Mouse (Mus musculus) cerebellum, postnatal 36 days (tissue): ENCODE measurements at regions not wholly inside any gene's neighbourhood (a gene's known extent, or its start where the extent isn't known, plus 50 kb on each side); places are given as distances from the start of the nearest gene placed in this dataset.

Experiments used
- DNase-seq, 2 experiments: peaks; one replicate each; pipeline ENCODE4 v3.0.0; 2021 to 2022; ENCODE audit warnings: mixed read lengths in 2 of 2

- DNase-seq = no peak
Observed at GRCm38 (mm10) chr2:78008094-78008493, 61.9 kb upstream of the Cwc22 start.

GRCm38 (mm10) chr2:78005402-78006021, 59.3 kb upstream of the Cwc22 start:
- no peak for DNase-seq

- DNase-seq = no peak
Observed at GRCm38 (mm10) chr2:78004426-78004825, 58.3 kb upstream of the Cwc22 start.
